In genomic region chr2:125214592-125214991, GRCm38 (mm10) we compare ENCODE assay signal across 10 mouse cellular contexts. TPM values are rescaled to one million over a fixed set of nuclear protein-coding genes. Genes with fewer than 3 reads are reported as not detected.
A peak's percentile ranks its signal among the peaks of the same experiment; 100 is the strongest.
DNase-seq lines count a peak whose midpoint lies in the region; ATAC-seq lines count a peak whose summit lies in the region.
"Had no signal": no experiment of that assay in that cellular context is flagged by ENCODE, and none has a peak within 500 bp of the region (broad histone marks: within the 10 kb centered on the region; RNA-seq: fewer than 3 reads in every experiment).

No protein-coding gene starts in this region.

- H3K4me3 ChIP-seq in forebrain, embryonic 16.5 days (replicated peaks; ENCODE audit: low read length) = no peak overlapping the region
- H3K4me3 ChIP-seq in midbrain, embryonic 15.5 days = no peak overlapping the region
- H3K4me3 ChIP-seq: embryonic facial prominence, embryonic 12.5 days; megakaryocyte, embryonic 14.5 days had no signal

- H3K4me2 ChIP-seq in forebrain, embryonic 16.5 days (ENCODE audit: low read length) = no peak overlapping the region
- no peak overlapping the region for H3K4me2 ChIP-seq in midbrain, embryonic 15.5 days
- H3K4me2 ChIP-seq: embryonic facial prominence, embryonic 12.5 days had no signal

- ATAC-seq in forebrain, embryonic 16.5 days = peak; percentile 61; the same call in 1 of the 2 replicates
- ATAC-seq in inflammation-experienced regulatory T-cells, adult 6 months = peak; percentile 65
- peak; percentile 65 for ATAC-seq in midbrain, embryonic 15.5 days (replicated peaks)

- no peaks in the 10 kb centered on the region for H3K9me3 ChIP-seq in forebrain, embryonic 16.5 days (ENCODE audit: control insufficient read depth, low read length)
- no peaks in the 10 kb centered on the region for H3K9me3 ChIP-seq in midbrain, embryonic 15.5 days
- H3K9me3 ChIP-seq: embryonic facial prominence, embryonic 12.5 days; megakaryocyte, embryonic 14.5 days had no signal

- peak; percentile 52 for DNase-seq in ovary, postnatal 10 days (ENCODE audit: low spot score)
- DNase-seq in ovary, adult 18-20 months (ENCODE audit: low spot score) = no peak
- peak; percentile 19 for DNase-seq in cerebellum, adult 11-12 months
- peak; percentile 49 to 65 for DNase-seq in left cerebral cortex, postnatal 10 days (ENCODE audit: extremely low spot score in 1 of 2, low spot score in 2 of 2)
- peak; percentile 45 to 82 for DNase-seq in spleen, postnatal 4 days (ENCODE audit: low spot score in 2 of 2)

- H3K4me1 ChIP-seq in forebrain, embryonic 16.5 days (replicated peaks; ENCODE audit: control insufficient read depth, insufficient read depth, low read length) = 0 out of 2 replicates have a peak, but pooled peaks cover under 1% of the 10 kb centered on the region
- H3K4me1 ChIP-seq in midbrain, embryonic 15.5 days = no peaks in the 10 kb centered on the region
- H3K4me1 ChIP-seq: megakaryocyte, embryonic 14.5 days had no signal

- no peak overlapping the region for H3K27ac ChIP-seq in forebrain, embryonic 16.5 days (ENCODE audit: low read length)
- H3K27ac ChIP-seq in midbrain, embryonic 15.5 days = no peak overlapping the region
- H3K27ac ChIP-seq: embryonic facial prominence, embryonic 12.5 days had no signal

- H3K36me3 ChIP-seq in forebrain, embryonic 16.5 days (ENCODE audit: control insufficient read depth, insufficient read depth) = no peaks in the 10 kb centered on the region
- no peaks in the 10 kb centered on the region for H3K36me3 ChIP-seq in midbrain, embryonic 15.5 days (replicated peaks)
- H3K36me3 ChIP-seq: embryonic facial prominence, embryonic 12.5 days had no signal

- 5% methylated on average over 3 of the region's 3 CpGs for WGBS in forebrain, embryonic 16.5 days
- 3% methylated on average over 3 of the region's 3 CpGs for WGBS in midbrain, embryonic 15.5 days

- H3K9ac ChIP-seq in forebrain, embryonic 16.5 days (replicated peaks; ENCODE audit: low read depth, low read length) = no peak overlapping the region
- H3K9ac ChIP-seq in midbrain, embryonic 15.5 days = no peak overlapping the region
- H3K9ac ChIP-seq: embryonic facial prominence, embryonic 12.5 days had no signal

- intact Hi-C loops in left cerebral cortex, postnatal 10 days (cut with DNase I) = no loop called here

- H3K27me3 ChIP-seq in forebrain, embryonic 16.5 days (replicated peaks; ENCODE audit: control insufficient read depth, insufficient read depth, low read length) = no peaks in the 10 kb centered on the region
- H3K27me3 ChIP-seq in midbrain, embryonic 15.5 days (replicated peaks) = no peaks in the 10 kb centered on the region
- H3K27me3 ChIP-seq: embryonic facial prominence, embryonic 12.5 days; megakaryocyte, embryonic 14.5 days had no signal

RNA-seq across cellular contexts. Expression of gene Dut, which starts 32.4 kb away (rescaled TPM):
- 87.9 and 91.3 TPM in 2 replicates for polyA plus RNA-seq in forebrain, embryonic 16.5 days (2015; fragmentation: Nextera tagmentation; extraction: Ambion mirVana)
- polyA plus RNA-seq in inflammation-experienced regulatory T-cells, adult 6 months (2017; shearing (Covaris generic)) = 100 to 1,000 TPM in 1 of 3 experiments, 10 to 100 TPM in 2; 40.9 to 169 (median 51.5) TPM
- 10 to 100 TPM; 37.8 to 39.3 TPM for total RNA-seq in left cerebral cortex, postnatal 10 days (2021)
- 69.1 and 70.2 TPM in 2 replicates for polyA plus RNA-seq in midbrain, embryonic 15.5 days (2015; fragmentation: Nextera tagmentation; extraction: Ambion mirVana)
